19 mouse cellular contexts compared by ENCODE assay signal in genomic region chr5:92370891-92371290, GRCm38 (mm10). TPM values are rescaled to one million over a fixed set of nuclear protein-coding genes. Genes with fewer than 3 reads are reported as not detected.
A peak's percentile ranks its signal among the peaks of the same experiment; 100 is the strongest.
DNase-seq lines count a peak whose midpoint lies in the region; ATAC-seq and TF ChIP-seq lines count a peak whose summit lies in the region.
"Had no signal": no experiment of that assay in that cellular context is flagged by ENCODE, and none has a peak within 500 bp of the region (broad histone marks: within the 10 kb centered on the region; RNA-seq: fewer than 3 reads in every experiment).

No protein-coding gene starts in this region.

- H3K4me1 ChIP-seq in hindbrain, embryonic 10.5 days (replicated peaks): 0 out of 2 replicates have a peak, but pooled peaks cover 7% of the 10 kb centered on the region
- 0 out of 2 replicates have a peak, but pooled peaks cover 5% of the 10 kb centered on the region for H3K4me1 ChIP-seq in hindbrain, postnatal 0 days (ENCODE audit: insufficient read depth, low read length)
- H3K4me1 ChIP-seq in midbrain, embryonic 12.5 days: peaks cover 8% of the 10 kb centered on the region
- 0 out of 2 replicates have a peak, but pooled peaks cover 2% of the 10 kb centered on the region for H3K4me1 ChIP-seq in midbrain, embryonic 13.5 days (replicated peaks)
- peaks cover 19% of the 10 kb centered on the region for H3K4me1 ChIP-seq in intestine, embryonic 16.5 days (ENCODE audit: control insufficient read depth, insufficient read depth, low read length)
- H3K4me1 ChIP-seq in neural tube, embryonic 15.5 days: peaks cover 17% of the 10 kb centered on the region

- H3K9me3 ChIP-seq in hindbrain, embryonic 10.5 days: no peaks in the 10 kb centered on the region
- H3K9me3 ChIP-seq in hindbrain, postnatal 0 days (ENCODE audit: low read length): no peaks in the 10 kb centered on the region
- H3K9me3 ChIP-seq in midbrain, embryonic 12.5 days: no peaks in the 10 kb centered on the region
- no peaks in the 10 kb centered on the region for H3K9me3 ChIP-seq in midbrain, embryonic 13.5 days
- no peaks in the 10 kb centered on the region for H3K9me3 ChIP-seq in intestine, embryonic 16.5 days (ENCODE audit: control insufficient read depth, low read length)
- no peaks in the 10 kb centered on the region for H3K9me3 ChIP-seq in neural tube, embryonic 15.5 days (replicated peaks)
- H3K9me3 ChIP-seq: heart, embryonic 13.5 days; liver, embryonic 15.5 days had no signal

- H3K27ac ChIP-seq in hindbrain, embryonic 10.5 days: 0 out of 2 replicates have a peak overlapping the region, but pooled peaks have one; percentile 23
- no peak overlapping the region for H3K27ac ChIP-seq in hindbrain, postnatal 0 days
- H3K27ac ChIP-seq in midbrain, embryonic 12.5 days (replicated peaks): peak overlapping the region; percentile 32; the same call in 1 of the 2 replicates
- H3K27ac ChIP-seq in midbrain, embryonic 13.5 days: no peak overlapping the region
- 0 out of 2 replicates have a peak overlapping the region, but pooled peaks have one; percentile 23 for H3K27ac ChIP-seq in intestine, embryonic 16.5 days (ENCODE audit: low read length)
- 0 out of 2 replicates have a peak overlapping the region, but pooled peaks have one; percentile 20 for H3K27ac ChIP-seq in neural tube, embryonic 15.5 days (replicated peaks)
- H3K27ac ChIP-seq: heart, embryonic 13.5 days; liver, embryonic 15.5 days had no signal

- H3K27me3 ChIP-seq in hindbrain, embryonic 10.5 days (ENCODE audit: insufficient read depth, poor library complexity, severe bottlenecking): no peaks in the 10 kb centered on the region
- no peaks in the 10 kb centered on the region for H3K27me3 ChIP-seq in hindbrain, postnatal 0 days (ENCODE audit: insufficient read depth, low read length)
- no peaks in the 10 kb centered on the region for H3K27me3 ChIP-seq in midbrain, embryonic 12.5 days
- no peaks in the 10 kb centered on the region for H3K27me3 ChIP-seq in midbrain, embryonic 13.5 days
- H3K27me3 ChIP-seq in intestine, embryonic 16.5 days (replicated peaks; ENCODE audit: control insufficient read depth, insufficient read depth, low read length): no peaks in the 10 kb centered on the region
- H3K27me3 ChIP-seq in neural tube, embryonic 15.5 days (replicated peaks): no peaks in the 10 kb centered on the region
- H3K27me3 ChIP-seq: heart, embryonic 13.5 days; liver, embryonic 15.5 days had no signal

- no peak for TF ChIP-seq CTCF in hindbrain, postnatal 0 days (IDR thresholded peaks at IDR 0.05; ENCODE audit: low read depth)

- whole genome bisulfite sequencing in hindbrain, embryonic 10.5 days: 89% methylated on average over 6 of the region's 6 CpGs
- 73% methylated on average over 6 of the region's 6 CpGs for WGBS in hindbrain, postnatal 0 days
- 88% methylated on average over 6 of the region's 6 CpGs for WGBS in midbrain, embryonic 12.5 days
- WGBS in midbrain, embryonic 13.5 days: 83% methylated on average over 6 of the region's 6 CpGs
- WGBS in intestine, embryonic 16.5 days: 69% methylated on average over 6 of the region's 6 CpGs
- 58% methylated on average over 6 of the region's 6 CpGs for WGBS in neural tube, embryonic 15.5 days

- no peak for DNase-seq in hindbrain, embryonic 10.5 days (ENCODE audit: low spot score)
- DNase-seq in hindbrain, postnatal 0 days (ENCODE audit: low spot score): no peak
- no peak for DNase-seq in spleen, postnatal 14 days (ENCODE audit: low spot score in 2 of 2)
- DNase-seq: cerebellum, adult 9-10 months; heart, postnatal 36 days; thymus, postnatal 25 days had no signal

- no peak overlapping the region for H3K4me2 ChIP-seq in hindbrain, postnatal 0 days (ENCODE audit: low read depth, low read length)
- no peak overlapping the region for H3K4me2 ChIP-seq in midbrain, embryonic 12.5 days (replicated peaks)
- H3K4me2 ChIP-seq in midbrain, embryonic 13.5 days (replicated peaks): no peak overlapping the region
- no peak overlapping the region for H3K4me2 ChIP-seq in intestine, embryonic 16.5 days (ENCODE audit: low read depth, low read length)
- no peak overlapping the region for H3K4me2 ChIP-seq in neural tube, embryonic 15.5 days
- H3K4me2 ChIP-seq: heart, embryonic 13.5 days; liver, embryonic 15.5 days had no signal

- no peak overlapping the region for H3K9ac ChIP-seq in hindbrain, postnatal 0 days (replicated peaks; ENCODE audit: low read length)
- H3K9ac ChIP-seq in midbrain, embryonic 12.5 days (replicated peaks): no peak overlapping the region
- H3K9ac ChIP-seq in midbrain, embryonic 13.5 days (replicated peaks): no peak overlapping the region
- H3K9ac ChIP-seq in intestine, embryonic 16.5 days (ENCODE audit: low read depth, low read length): no peak overlapping the region
- no peak overlapping the region for H3K9ac ChIP-seq in neural tube, embryonic 15.5 days (replicated peaks)
- H3K9ac ChIP-seq: heart, embryonic 13.5 days; liver, embryonic 15.5 days had no signal

- ATAC-seq in hindbrain, postnatal 0 days: no peak
- no peak for ATAC-seq in midbrain, embryonic 12.5 days (ENCODE audit: low FRiP score, low read depth)
- ATAC-seq in midbrain, embryonic 13.5 days: no peak
- no peak for ATAC-seq in intestine, embryonic 16.5 days
- ATAC-seq in neural tube, embryonic 15.5 days (ENCODE audit: low FRiP score): no peak
- ATAC-seq: lung, postnatal 0 days; midbrain, embryonic 16.5 days had no signal

- H3K36me3 ChIP-seq in hindbrain, embryonic 10.5 days: no peaks in the 10 kb centered on the region
- H3K36me3 ChIP-seq in hindbrain, postnatal 0 days (ENCODE audit: insufficient read depth, low read length): no peaks in the 10 kb centered on the region
- no peaks in the 10 kb centered on the region for H3K36me3 ChIP-seq in midbrain, embryonic 12.5 days
- no peaks in the 10 kb centered on the region for H3K36me3 ChIP-seq in midbrain, embryonic 13.5 days
- no peaks in the 10 kb centered on the region for H3K36me3 ChIP-seq in intestine, embryonic 16.5 days (ENCODE audit: control insufficient read depth, insufficient read depth, low read length)
- no peaks in the 10 kb centered on the region for H3K36me3 ChIP-seq in neural tube, embryonic 15.5 days
- H3K36me3 ChIP-seq: heart, embryonic 13.5 days; liver, embryonic 15.5 days had no signal

- H3K4me3 ChIP-seq in hindbrain, embryonic 10.5 days: no peak overlapping the region
- H3K4me3 ChIP-seq in hindbrain, postnatal 0 days (ENCODE audit: low read length): no peak overlapping the region
- H3K4me3 ChIP-seq in midbrain, embryonic 12.5 days: no peak overlapping the region
- no peak overlapping the region for H3K4me3 ChIP-seq in midbrain, embryonic 13.5 days (replicated peaks)
- H3K4me3 ChIP-seq in intestine, embryonic 16.5 days (ENCODE audit: low read length): no peak overlapping the region
- no peak overlapping the region for H3K4me3 ChIP-seq in neural tube, embryonic 15.5 days (replicated peaks)
- H3K4me3 ChIP-seq: heart, embryonic 13.5 days; liver, embryonic 15.5 days had no signal

RNA-seq across cellular contexts. Expression of gene Cxcl10, which starts 22.2 kb away (rescaled TPM):
- polyA plus RNA-seq in hindbrain, embryonic 10.5 days (2016; fragmentation: Nextera tagmentation; extraction: Ambion mirVana): 0.20 and 0.77 TPM in 2 replicates
- total RNA-seq in hindbrain, postnatal 0 days (2014; rRNA removed): not detected in 2 replicates
- polyA plus RNA-seq in hindbrain, postnatal 0 days (2015; fragmentation: Nextera tagmentation; extraction: Ambion mirVana): 0.54 and 0.80 TPM in 2 replicates
- polyA plus RNA-seq in midbrain, embryonic 12.5 days (2016; fragmentation: Nextera tagmentation; extraction: Ambion mirVana): 0.55 TPM in 1 of 2 replicates, not detected in the other
- polyA plus RNA-seq in midbrain, embryonic 13.5 days (2015; fragmentation: Nextera tagmentation; extraction: Ambion mirVana): 0.28 and 0.31 TPM in 2 replicates
- polyA plus RNA-seq in intestine, embryonic 16.5 days (2015; fragmentation: Nextera tagmentation; extraction: Ambion mirVana): 2.0 and 3.3 TPM in 2 replicates
- 0.18 and 10.9 TPM in 2 replicates for polyA plus RNA-seq in neural tube, embryonic 15.5 days (2015; fragmentation: Nextera tagmentation; extraction: Ambion mirVana)
- total RNA-seq: layer of hippocampus, postnatal 14 days had no signal

RNA-seq across cellular contexts. Expression of gene Art3, which starts 39.3 kb away (rescaled TPM):
- polyA plus RNA-seq in hindbrain, embryonic 10.5 days (2016; fragmentation: Nextera tagmentation; extraction: Ambion mirVana): 1.6 and 2.7 TPM in 2 replicates
- 1.8 and 4.1 TPM in 2 replicates for total RNA-seq in hindbrain, postnatal 0 days (2014; rRNA removed)
- 8.0 and 10.2 TPM in 2 replicates for polyA plus RNA-seq in hindbrain, postnatal 0 days (2015; fragmentation: Nextera tagmentation; extraction: Ambion mirVana)
- polyA plus RNA-seq in midbrain, embryonic 12.5 days (2016; fragmentation: Nextera tagmentation; extraction: Ambion mirVana): 2.6 TPM in 2 replicates
- 2.9 and 5.6 TPM in 2 replicates for polyA plus RNA-seq in midbrain, embryonic 13.5 days (2015; fragmentation: Nextera tagmentation; extraction: Ambion mirVana)
- 4.4 and 5.6 TPM in 2 replicates for polyA plus RNA-seq in intestine, embryonic 16.5 days (2015; fragmentation: Nextera tagmentation; extraction: Ambion mirVana)
- 9.5 and 10.6 TPM in 2 replicates for polyA plus RNA-seq in neural tube, embryonic 15.5 days (2015; fragmentation: Nextera tagmentation; extraction: Ambion mirVana)
- total RNA-seq: common myeloid progenitor, adult 5-6 weeks had no signal

RNA-seq across cellular contexts. Expression of gene Cxcl9, which starts 43.0 kb away (rescaled TPM):
- not detected in 2 replicates for polyA plus RNA-seq in hindbrain, embryonic 10.5 days (2016; fragmentation: Nextera tagmentation; extraction: Ambion mirVana)
- not detected in 2 replicates for total RNA-seq in hindbrain, postnatal 0 days (2014; rRNA removed)
- not detected in 2 replicates for polyA plus RNA-seq in hindbrain, postnatal 0 days (2015; fragmentation: Nextera tagmentation; extraction: Ambion mirVana)
- not detected in 2 replicates for polyA plus RNA-seq in midbrain, embryonic 12.5 days (2016; fragmentation: Nextera tagmentation; extraction: Ambion mirVana)
- polyA plus RNA-seq in midbrain, embryonic 13.5 days (2015; fragmentation: Nextera tagmentation; extraction: Ambion mirVana): not detected in 2 replicates
- polyA plus RNA-seq in intestine, embryonic 16.5 days (2015; fragmentation: Nextera tagmentation; extraction: Ambion mirVana): 0.16 TPM in 1 of 2 replicates, not detected in the other
- 0.15 TPM in 1 of 2 replicates, not detected in the other for polyA plus RNA-seq in neural tube, embryonic 15.5 days (2015; fragmentation: Nextera tagmentation; extraction: Ambion mirVana)
- total RNA-seq: layer of hippocampus, postnatal 14 days had no signal
- polyA plus RNA-seq: embryonic facial prominence, embryonic 11.5 days; heart, embryonic 13.5 days; intestine, embryonic 14.5 days; kidney, embryonic 16.5 days; liver, embryonic 15.5 days; lung, postnatal 0 days; midbrain, embryonic 16.5 days had no signal

Comparison
In these comparisons a context has a peak if more than half of its experiments do, and no peak if none do; other contexts are left out.
1. H3K27ac ChIP-seq: peak in hindbrain, embryonic 10.5 days (single experiment), midbrain, embryonic 12.5 days (single experiment), intestine, embryonic 16.5 days (single experiment) and neural tube, embryonic 15.5 days (single experiment); none in hindbrain, postnatal 0 days (single experiment) and midbrain, embryonic 13.5 days (single experiment).